Mouse (Mus musculus) brain, embryonic 14.5 days (tissue): ENCODE measurements at regions not wholly inside any gene's neighbourhood (a gene's known extent, or its start where the extent isn't known, plus 50 kb on each side); places are given as distances from the start of the nearest gene placed in this dataset.

Experiments
- CTCF ChIP-seq: fragments of 200-500 bp; IDR thresholded peaks from 2 replicates; pipeline ENCODE4 v1.5.1; 2012; ENCODE audit warnings: inconsistent platforms, mild to moderate bottlenecking, moderate library complexity, borderline replicate concordance; ENCODE audit not compliant: insufficient read depth, insufficient read length; ENCODE audit errors: extremely low read depth
- POLR2A ChIP-seq: fragments of 200-500 bp; IDR thresholded peaks from 2 replicates; pipeline ENCODE4 v1.6.1; 2012; ENCODE audit warnings: mild to moderate bottlenecking, inconsistent platforms, borderline replicate concordance; ENCODE audit not compliant: poor library complexity, insufficient read depth, insufficient read length, severe bottlenecking; ENCODE audit errors: extremely low read depth

- no peak for TF ChIP-seq CTCF
- no peak for TF ChIP-seq POLR2A
These were observed 327.9 kb downstream of the Matn1 start for GRCm38 (mm10) chr4:131272060-131272459.
